Mouse (Mus musculus): ENCODE measurements around the gene Akna. TPM values are rescaled to one million over a fixed set of nuclear protein-coding genes. Genes with fewer than 3 reads are reported as not detected.

Gene Akna
- polyA plus RNA-seq, 1 experiment from 2014 or later, result 24.6 TPM

DNA sequence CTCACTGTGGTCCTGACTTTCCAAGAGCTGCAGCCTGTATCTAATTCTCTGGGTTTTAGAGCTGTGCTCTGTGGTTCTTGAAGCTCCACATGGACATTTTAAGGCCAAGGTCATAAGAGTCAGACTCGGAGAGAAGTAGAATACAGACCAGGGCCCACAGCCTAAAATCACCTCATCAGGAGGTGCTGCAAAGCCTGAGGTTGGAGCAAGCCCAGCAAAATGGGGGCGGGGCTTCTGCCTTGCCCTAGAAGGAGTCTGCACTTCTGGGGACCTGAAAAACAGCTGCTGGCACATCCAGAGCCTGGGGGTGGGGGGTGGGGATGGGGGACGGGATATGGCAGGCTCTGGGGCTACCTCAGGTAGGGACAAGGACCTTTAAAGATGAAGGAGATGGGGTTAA, 27.2 kb upstream of the Akna start:
- no peak overlapping the region for H3K4me2 ChIP-seq
- WGBS, result 48% methylated on average over 3 of the region's 3 CpGs
- no peaks in the 10 kb centered on the region; the same call in 1 of the 2 replicates for H3K36me3 ChIP-seq (replicated peaks)
- H3K4me1 ChIP-seq, result peaks cover 26% of the 10 kb centered on the region; the same call in 1 of the 2 replicates
- H3K27ac ChIP-seq, result no peak overlapping the region
- no peak for ATAC-seq (ENCODE audit: low FRiP score)
- H3K4me3 ChIP-seq (replicated peaks), result no peak overlapping the region
- H3K27me3 ChIP-seq, result no peaks in the 10 kb centered on the region
- no peak overlapping the region for H3K9ac ChIP-seq
- H3K9me3 ChIP-seq, result no peaks in the 10 kb centered on the region

DNA sequence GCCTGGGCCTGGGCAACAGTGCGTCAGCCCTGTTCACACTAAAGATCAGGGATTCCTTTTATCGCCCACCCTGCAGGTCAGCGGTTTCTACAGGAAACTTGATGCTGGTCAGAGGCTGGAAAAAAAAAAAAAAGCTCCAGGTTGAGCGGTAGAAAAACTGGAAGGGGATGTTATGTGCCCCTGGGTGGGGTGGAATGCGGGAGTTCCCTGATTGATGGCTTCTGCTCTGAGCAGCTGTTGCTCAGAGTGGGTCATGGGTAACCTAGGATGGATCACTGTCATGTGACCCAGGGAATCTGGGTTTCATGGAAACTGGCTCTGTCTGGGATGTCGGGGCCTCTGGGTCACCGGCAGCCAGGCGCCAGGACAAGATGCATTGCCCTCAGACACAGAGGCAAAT, 23.2 kb upstream of the Akna start:
- ATAC-seq (ENCODE audit: low FRiP score), result no peak
- Histone ChIP-seq H3K27me3 (0 out of 2 replicates have a peak, but pooled peaks cover 3% of the 10 kb centered on the region), H3K27ac (no peak overlapping the region), H3K9ac (no peak overlapping the region), H3K4me2 (no peak overlapping the region), H3K36me3 (replicated peaks) (no peaks in the 10 kb centered on the region), H3K9me3 (no peaks in the 10 kb centered on the region), H3K4me1 (peaks cover 26% of the 10 kb centered on the region; the same call in 1 of the 2 replicates), H3K4me3 (replicated peaks) (no peak overlapping the region)
- WGBS, result 78% methylated on average over 8 of the region's 8 CpGs

GRCm38 (mm10) chr4:63423811-63424210, 20.7 kb upstream of the Akna start:
- Histone ChIP-seq H3K9ac (no peak overlapping the region), H3K36me3 (replicated peaks) (no peaks in the 10 kb centered on the region), H3K4me1 (peaks cover 14% of the 10 kb centered on the region; the same call in 1 of the 2 replicates), H3K4me2 (no peak overlapping the region), H3K27ac (no peak overlapping the region), H3K4me3 (replicated peaks) (no peak overlapping the region), H3K9me3 (no peaks in the 10 kb centered on the region), H3K27me3 (0 out of 2 replicates have a peak, but pooled peaks cover 3% of the 10 kb centered on the region)
- 30% methylated on average over 5 of the region's 5 CpGs for WGBS
- no peak for ATAC-seq (ENCODE audit: low FRiP score)

- H3K4me2 ChIP-seq, result no peak overlapping the region
- ATAC-seq (ENCODE audit: low FRiP score), result no peak
- 60% methylated on average over 1 of the region's 1 CpGs for WGBS
- H3K4me3 ChIP-seq (replicated peaks), result no peak overlapping the region
- no peaks in the 10 kb centered on the region for H3K9me3 ChIP-seq
- peaks cover 3% of the 10 kb centered on the region; the same call in 1 of the 2 replicates for H3K27me3 ChIP-seq
- no peaks in the 10 kb centered on the region for H3K36me3 ChIP-seq (replicated peaks)
- H3K4me1 ChIP-seq, result peaks cover 14% of the 10 kb centered on the region; the same call in 1 of the 2 replicates
- H3K9ac ChIP-seq, result no peak overlapping the region
- no peak overlapping the region for H3K27ac ChIP-seq
Observed at GRCm38 (mm10) chr4:63423231-63423630, 20.1 kb upstream of the Akna start.

DNA sequence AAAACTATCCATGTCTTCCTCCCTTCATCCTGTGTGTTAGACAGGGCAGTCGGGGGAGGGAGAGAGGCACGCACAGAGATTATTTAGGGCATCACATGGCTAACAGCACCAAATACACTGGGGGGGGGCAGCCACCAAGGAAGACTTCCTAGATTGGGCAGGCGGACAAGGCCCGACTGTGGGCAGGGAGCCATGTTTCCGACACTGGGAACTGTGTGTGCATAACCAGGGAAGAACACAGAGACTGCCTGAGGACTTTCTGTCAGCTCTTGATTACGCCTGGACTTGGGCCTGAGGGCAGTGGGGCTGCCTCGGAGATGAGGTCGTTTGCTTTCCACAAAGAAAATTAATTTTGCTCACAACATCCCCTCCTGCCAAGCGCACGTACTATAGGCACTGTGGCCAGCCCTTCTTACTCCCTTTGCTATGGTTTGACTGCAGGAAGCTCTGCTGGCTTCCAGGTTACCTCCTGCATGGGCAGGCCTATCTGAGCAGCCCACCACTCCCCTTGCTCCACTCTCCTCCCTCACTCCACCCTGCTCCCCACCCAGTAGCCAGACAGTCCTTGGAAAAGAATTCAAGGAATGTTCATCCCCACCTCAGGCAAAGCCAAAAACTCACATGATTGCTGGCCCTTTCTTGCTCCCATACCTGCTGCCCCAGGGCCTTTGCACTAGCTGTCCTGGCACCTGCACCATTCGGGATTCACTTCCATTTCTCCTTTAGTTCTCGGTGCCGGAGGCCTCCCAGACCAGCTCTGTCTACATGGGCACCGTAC, 17.2 kb upstream of the Akna start:
- Histone ChIP-seq H3K9me3 (no peaks in the 10 kb centered on the region), H3K27me3 (peaks cover 3% of the 10 kb centered on the region; the same call in 1 of the 2 replicates), H3K4me3 (replicated peaks) (no peak overlapping the region), H3K4me2 (no peak overlapping the region), H3K9ac (no peak overlapping the region), H3K27ac (no peak overlapping the region), H3K4me1 (peaks cover 6% of the 10 kb centered on the region), H3K36me3 (replicated peaks) (peaks cover 8% of the 10 kb centered on the region; the same call in 1 of the 2 replicates)
- ATAC-seq (ENCODE audit: low FRiP score), result no peak
- 67% methylated on average over 14 of the region's 14 CpGs for WGBS

DNA sequence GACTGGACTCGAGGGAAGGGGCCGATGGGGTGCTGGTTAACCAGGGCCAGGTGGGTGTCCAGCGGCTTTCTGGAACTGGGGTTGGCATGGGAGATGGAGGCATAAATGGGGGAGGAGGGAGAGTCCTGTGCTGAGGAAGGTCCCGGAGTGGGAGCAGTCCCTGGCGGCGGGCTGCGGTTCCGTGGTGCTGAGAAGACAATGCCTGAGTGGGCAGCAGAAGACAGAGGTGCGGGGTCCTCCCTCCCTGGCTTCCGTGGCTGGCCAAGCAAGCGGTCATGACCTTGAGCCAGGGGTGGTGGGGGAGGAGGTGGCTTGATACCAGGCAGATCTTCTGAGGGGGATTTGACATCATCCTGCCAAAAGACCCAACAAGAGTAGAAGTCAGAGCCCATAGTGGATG, 15.1 kb upstream of the Akna start:
- peaks cover 8% of the 10 kb centered on the region; the same call in 1 of the 2 replicates for H3K36me3 ChIP-seq (replicated peaks)
- H3K27me3 ChIP-seq, result peaks cover under 1% of the 10 kb centered on the region; the same call in 1 of the 2 replicates
- no peak overlapping the region for H3K27ac ChIP-seq
- WGBS, result 72% methylated on average over 11 of the region's 11 CpGs
- 0 out of 2 replicates have a peak, but pooled peaks have one; percentile 5 for ATAC-seq (ENCODE audit: low FRiP score)
- no peak overlapping the region for H3K9ac ChIP-seq
- no peaks in the 10 kb centered on the region for H3K9me3 ChIP-seq
- no peak overlapping the region for H3K4me3 ChIP-seq (replicated peaks)
- H3K4me2 ChIP-seq, result no peak overlapping the region
- peaks cover 5% of the 10 kb centered on the region for H3K4me1 ChIP-seq

GRCm38 (mm10) chr4:63417318-63417957, 14.3 kb upstream of the Akna start:
- 19% methylated on average over 9 of the region's 9 CpGs for WGBS
- Histone ChIP-seq H3K4me2 (no peak overlapping the region), H3K36me3 (replicated peaks) (peaks cover 8% of the 10 kb centered on the region; the same call in 1 of the 2 replicates), H3K4me1 (peaks cover 5% of the 10 kb centered on the region), H3K9ac (no peak overlapping the region), H3K4me3 (replicated peaks) (no peak overlapping the region), H3K9me3 (no peaks in the 10 kb centered on the region), H3K27ac (no peak overlapping the region), H3K27me3 (no peaks in the 10 kb centered on the region; the same call in 1 of the 2 replicates)
- ATAC-seq (ENCODE audit: low FRiP score), result peak; percentile 75

- peaks cover 7% of the 10 kb centered on the region; the same call in 1 of the 2 replicates for H3K27me3 ChIP-seq
- H3K36me3 ChIP-seq (replicated peaks), result peaks cover 8% of the 10 kb centered on the region; the same call in 1 of the 2 replicates
- no peak overlapping the region for H3K4me3 ChIP-seq (replicated peaks)
- no peak overlapping the region for H3K27ac ChIP-seq
- no peak for ATAC-seq (ENCODE audit: low FRiP score)
- no peaks in the 10 kb centered on the region for H3K9me3 ChIP-seq
- no peak overlapping the region for H3K4me2 ChIP-seq
- peaks cover 8% of the 10 kb centered on the region for H3K4me1 ChIP-seq
- no peak overlapping the region for H3K9ac ChIP-seq
- 89% methylated on average over 5 of the region's 5 CpGs for WGBS
Observed at GRCm38 (mm10) chr4:63414951-63415350, 11.8 kb upstream of the Akna start.

GRCm38 (mm10) chr4:63411222-63411621, 8.1 kb upstream of the Akna start:
- Histone ChIP-seq H3K4me1 (peaks cover 24% of the 10 kb centered on the region), H3K27me3 (peaks cover 7% of the 10 kb centered on the region; the same call in 1 of the 2 replicates), H3K9me3 (no peaks in the 10 kb centered on the region), H3K9ac (no peak overlapping the region), H3K4me2 (no peak overlapping the region), H3K27ac (no peak overlapping the region), H3K4me3 (replicated peaks) (no peak overlapping the region), H3K36me3 (replicated peaks) (peaks cover 7% of the 10 kb centered on the region; the same call in 1 of the 2 replicates)
- no peak for ATAC-seq (ENCODE audit: low FRiP score)
- WGBS, result 72% methylated on average over 5 of the region's 5 CpGs

- Histone ChIP-seq H3K9ac (peak overlapping the region; percentile 59), H3K9me3 (no peaks in the 10 kb centered on the region), H3K4me2 (peak overlapping the region; percentile 89), H3K4me3 (replicated peaks) (peak overlapping the region; percentile 65), H3K4me1 (peaks cover 28% of the 10 kb centered on the region), H3K27me3 (peaks cover 7% of the 10 kb centered on the region; the same call in 1 of the 2 replicates), H3K27ac (peak overlapping the region; percentile 76), H3K36me3 (replicated peaks) (peaks cover under 1% of the 10 kb centered on the region; the same call in 1 of the 2 replicates)
- ATAC-seq (ENCODE audit: low FRiP score), result peak; percentile 92
- 0% methylated on average over 19 of the region's 19 CpGs for WGBS
Observed at GRCm38 (mm10) chr4:63410583-63410934, 7.4 kb upstream of the Akna start.

- ATAC-seq (ENCODE audit: low FRiP score), result peak; percentile 72
Observed at GRCm38 (mm10) chr4:63409908-63410582, 6.9 kb upstream of the Akna start.

More at GRCm38 (mm10) chr4:63409908-63410582, 6.9 kb upstream of the Akna start:
- Histone ChIP-seq H3K4me3 (replicated peaks) (peak overlapping the region; percentile 65), H3K4me2 (peak overlapping the region; percentile 89), H3K9ac (peak overlapping the region; percentile 59), H3K4me1 (peaks cover 33% of the 10 kb centered on the region), H3K9me3 (no peaks in the 10 kb centered on the region), H3K36me3 (replicated peaks) (no peaks in the 10 kb centered on the region), H3K27me3 (peaks cover 7% of the 10 kb centered on the region; the same call in 1 of the 2 replicates), H3K27ac (peak overlapping the region; percentile 76)
- under 1% methylated on average over 39 of the region's 39 CpGs for WGBS
